In the genomic region with DNA sequence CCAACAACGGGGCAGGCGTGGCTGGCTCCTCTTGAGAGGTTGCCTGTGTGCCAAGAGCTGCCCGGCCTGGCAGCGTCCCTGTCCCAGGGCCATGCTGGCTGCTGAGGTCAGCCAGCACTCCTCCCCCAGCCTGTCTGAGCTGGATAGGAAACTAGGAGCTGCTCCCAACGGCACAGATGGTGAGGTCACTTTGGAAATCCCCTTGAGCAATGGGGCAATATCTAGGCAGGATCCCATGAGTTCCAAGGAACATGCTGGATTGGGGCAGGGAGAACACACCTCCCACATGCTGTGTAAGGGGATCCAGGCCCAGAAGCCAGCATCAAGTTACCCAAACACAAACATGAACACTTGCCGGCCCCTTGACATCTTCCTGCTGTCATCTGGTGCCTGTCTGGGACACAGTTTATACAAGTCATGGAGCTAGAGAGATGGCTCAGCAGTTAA, we compare ENCODE assay signal across 7 mouse cellular contexts. TPM values are rescaled to one million over a fixed set of nuclear protein-coding genes. Genes with fewer than 3 reads are reported as not detected.
DNase-seq lines count a peak whose midpoint lies in the region; ATAC-seq and TF ChIP-seq lines count a peak whose summit lies in the region.

No protein-coding gene starts in this region.

- no peaks in the 10 kb centered on the region for H3K36me3 ChIP-seq in C2C12 (ENCODE audit: control insufficient read depth, insufficient read depth)
- no peaks in the 10 kb centered on the region for H3K36me3 ChIP-seq in heart, embryonic 10.5 days
- no peaks in the 10 kb centered on the region for H3K36me3 ChIP-seq in kidney, embryonic 14.5 days (ENCODE audit: control insufficient read depth, insufficient read depth, low read length)
- no peaks in the 10 kb centered on the region for H3K36me3 ChIP-seq in lung, embryonic 14.5 days (ENCODE audit: insufficient read depth)

- WGBS in heart, embryonic 10.5 days = 38% methylated on average over 6 of the region's 6 CpGs
- 15% methylated on average over 6 of the region's 6 CpGs for WGBS in kidney, embryonic 14.5 days
- 10% methylated on average over 6 of the region's 6 CpGs for WGBS in lung, embryonic 14.5 days

- peak; percentile 74 for ATAC-seq in kidney, embryonic 14.5 days (ENCODE audit: low FRiP score, low TSS enrichment)
- peak; percentile 78 for ATAC-seq in lung, embryonic 14.5 days (ENCODE audit: insufficient read depth)

- H3K27ac ChIP-seq in heart, embryonic 10.5 days = peak overlapping the region; percentile 63
- peak overlapping the region; percentile 69 for H3K27ac ChIP-seq in kidney, embryonic 14.5 days (ENCODE audit: low read depth, low read length)
- H3K27ac ChIP-seq in lung, embryonic 14.5 days (ENCODE audit: low read depth) = peak overlapping the region; percentile 84

- peaks cover 9% of the 10 kb centered on the region for H3K79me3 ChIP-seq in C2C12 (ENCODE audit: low read depth)

- no peak overlapping the region for H3ac ChIP-seq in C2C12 (ENCODE audit: control insufficient read depth, insufficient read length, low read depth)

- no peaks in the 10 kb centered on the region for H3K27me3 ChIP-seq in C2C12 (ENCODE audit: control insufficient read depth, insufficient read depth, insufficient read length)
- no peaks in the 10 kb centered on the region for H3K27me3 ChIP-seq in heart, embryonic 10.5 days (ENCODE audit: insufficient read depth, poor library complexity, severe bottlenecking)
- H3K27me3 ChIP-seq in kidney, embryonic 14.5 days (ENCODE audit: control insufficient read depth, insufficient read depth, low read length) = no peaks in the 10 kb centered on the region; the same call in 1 of the 2 replicates
- no peaks in the 10 kb centered on the region for H3K27me3 ChIP-seq in lung, embryonic 14.5 days (ENCODE audit: insufficient read depth, low read length)

- no peaks in the 10 kb centered on the region for H3K9me3 ChIP-seq in heart, embryonic 10.5 days
- H3K9me3 ChIP-seq in kidney, embryonic 14.5 days (ENCODE audit: control insufficient read depth, low read length) = no peaks in the 10 kb centered on the region
- no peaks in the 10 kb centered on the region for H3K9me3 ChIP-seq in lung, embryonic 14.5 days (ENCODE audit: low read depth, low read length)

- peak; percentile 90 for DNase-seq in NIH3T3 (ENCODE audit: low read depth)
- peak; percentile 79 to 84 for DNase-seq in cerebellum, postnatal 36 days
- no peak for DNase-seq in heart, embryonic 10.5 days (ENCODE audit: low spot score)
- peak; percentile 90 for DNase-seq in lung, embryonic 14.5 days
- no peak for DNase-seq in frontal cortex, adult 2 months (ENCODE audit: extremely low spot score in 1 of 2, low spot score in 1 of 2)

- no peak overlapping the region for H3K9ac ChIP-seq in kidney, embryonic 14.5 days (ENCODE audit: low read depth, low read length)
- H3K9ac ChIP-seq in lung, embryonic 14.5 days = peak overlapping the region; percentile 25

- H3K79me2 ChIP-seq in C2C12 (ENCODE audit: control insufficient read depth, insufficient read depth) = peaks cover 53% of the 10 kb centered on the region

- H3K4me1 ChIP-seq in heart, embryonic 10.5 days = peaks cover 94% of the 10 kb centered on the region
- H3K4me1 ChIP-seq in kidney, embryonic 14.5 days (ENCODE audit: control insufficient read depth, insufficient read depth, low read length) = peaks cover 48% of the 10 kb centered on the region
- peaks cover 50% of the 10 kb centered on the region for H3K4me1 ChIP-seq in lung, embryonic 14.5 days (ENCODE audit: insufficient read depth)

- no peak overlapping the region for H3K4me3 ChIP-seq in C2C12 (ENCODE audit: insufficient read depth, poor library complexity, severe bottlenecking)
- peak overlapping the region; percentile 27 for H3K4me3 ChIP-seq in heart, embryonic 10.5 days
- H3K4me3 ChIP-seq in kidney, embryonic 14.5 days (ENCODE audit: low read length) = no peak overlapping the region
- no peak overlapping the region for H3K4me3 ChIP-seq in lung, embryonic 14.5 days (ENCODE audit: low read depth, low read length)

- H3K4me2 ChIP-seq in kidney, embryonic 14.5 days (replicated peaks; ENCODE audit: low read depth, low read length) = peak overlapping the region; percentile 27
- H3K4me2 ChIP-seq in lung, embryonic 14.5 days = peak overlapping the region; percentile 89

- TF ChIP-seq CTCF in C2C12 (IDR thresholded peaks at IDR 0.05; ENCODE audit: control insufficient read depth, insufficient read depth, insufficient read length) = no peak
- TF ChIP-seq CTCF in lung, embryonic 14.5 days (IDR thresholded peaks at IDR 0.05; ENCODE audit: low read depth) = no peak

TF ChIP-seq in C2C12, 6 proteins besides CTCF, POLR2A, EP300 and RAD21:
- TF ChIP-seq MYOG (IDR thresholded peaks at IDR 0.05; ENCODE audit: control insufficient read depth, extremely low read depth, insufficient read length) (no peak), CEBPB (IDR thresholded peaks at IDR 0.05; ENCODE audit: low read depth) (peak; percentile 95), MYOD1 (IDR thresholded peaks at IDR 0.05; ENCODE audit: control insufficient read depth, insufficient read length, low read depth) (peak; percentile 16), USF1 (IDR thresholded peaks at IDR 0.05; ENCODE audit: low read depth) (no peak), MAX (IDR thresholded peaks at IDR 0.05) (peak; percentile 96), FOSL1 (IDR thresholded peaks at IDR 0.05; ENCODE audit: insufficient read depth, low read length, poor library complexity, severe bottlenecking) (no peak)
TF ChIP-seq in C2C12: peak in this region for 3.

RNA-seq across cellular contexts. Expression of a gene that starts 5.5 kb away (rescaled TPM):
- polyA plus RNA-seq in C2C12 (2012; fragmentation: generic; extraction: Trizol) = 1.9 TPM
- polyA plus RNA-seq in heart, embryonic 10.5 days (2016; fragmentation: Nextera tagmentation; extraction: Ambion mirVana) = 6.7 and 8.7 TPM in 2 replicates
- 5.4 and 7.2 TPM in 2 replicates for polyA plus RNA-seq in kidney, embryonic 14.5 days (2014; fragmentation: Nextera tagmentation; extraction: Ambion mirVana)
- polyA plus RNA-seq in lung, embryonic 14.5 days (2014; fragmentation: Nextera tagmentation; extraction: Ambion mirVana) = 8.9 and 9.8 TPM in 2 replicates
- polyA plus RNA-seq in frontal cortex, adult 2 months (2012; rRNA removed) = 1.8 and 2.0 TPM in 2 replicates

RNA-seq across cellular contexts. Expression of a gene that starts 32.1 kb away (rescaled TPM):
- 1.2 TPM for polyA plus RNA-seq in C2C12 (2012; fragmentation: generic; extraction: Trizol)
- polyA plus RNA-seq in heart, embryonic 10.5 days (2016; fragmentation: Nextera tagmentation; extraction: Ambion mirVana) = 0.60 and 0.78 TPM in 2 replicates
- polyA plus RNA-seq in kidney, embryonic 14.5 days (2014; fragmentation: Nextera tagmentation; extraction: Ambion mirVana) = 1.1 and 1.4 TPM in 2 replicates
- polyA plus RNA-seq in lung, embryonic 14.5 days (2014; fragmentation: Nextera tagmentation; extraction: Ambion mirVana) = 0.53 and 1.6 TPM in 2 replicates
- polyA plus RNA-seq in frontal cortex, adult 2 months (2012; rRNA removed) = 5.7 and 6.4 TPM in 2 replicates

RNA-seq across cellular contexts. Expression of a gene that starts 32.8 kb away (rescaled TPM):
- polyA plus RNA-seq in C2C12 (2012; fragmentation: generic; extraction: Trizol) = 0.95 TPM
- 1.0 and 2.8 TPM in 2 replicates for polyA plus RNA-seq in heart, embryonic 10.5 days (2016; fragmentation: Nextera tagmentation; extraction: Ambion mirVana)
- polyA plus RNA-seq in kidney, embryonic 14.5 days (2014; fragmentation: Nextera tagmentation; extraction: Ambion mirVana) = 11.0 and 11.3 TPM in 2 replicates
- 9.5 and 10.0 TPM in 2 replicates for polyA plus RNA-seq in lung, embryonic 14.5 days (2014; fragmentation: Nextera tagmentation; extraction: Ambion mirVana)
- polyA plus RNA-seq in frontal cortex, adult 2 months (2012; rRNA removed) = 55.3 and 57.6 TPM in 2 replicates

RNA-seq across cellular contexts. Expression of a gene that starts 35.0 kb away (rescaled TPM):
- polyA plus RNA-seq in C2C12 (2012; fragmentation: generic; extraction: Trizol) = not detected
- polyA plus RNA-seq in heart, embryonic 10.5 days (2016; fragmentation: Nextera tagmentation; extraction: Ambion mirVana) = not detected in 2 replicates
- polyA plus RNA-seq in kidney, embryonic 14.5 days (2014; fragmentation: Nextera tagmentation; extraction: Ambion mirVana) = not detected in 2 replicates
- polyA plus RNA-seq in lung, embryonic 14.5 days (2014; fragmentation: Nextera tagmentation; extraction: Ambion mirVana) = not detected in 2 replicates
- polyA plus RNA-seq in frontal cortex, adult 2 months (2012; rRNA removed) = 2.1 and 2.8 TPM in 2 replicates

RNA-seq across cellular contexts. Expression of a gene that starts 40.0 kb away (rescaled TPM):
- polyA plus RNA-seq in C2C12 (2012; fragmentation: generic; extraction: Trizol) = 23.1 TPM
- 8.5 and 10.3 TPM in 2 replicates for polyA plus RNA-seq in heart, embryonic 10.5 days (2016; fragmentation: Nextera tagmentation; extraction: Ambion mirVana)
- 11.2 and 13.5 TPM in 2 replicates for polyA plus RNA-seq in kidney, embryonic 14.5 days (2014; fragmentation: Nextera tagmentation; extraction: Ambion mirVana)
- polyA plus RNA-seq in lung, embryonic 14.5 days (2014; fragmentation: Nextera tagmentation; extraction: Ambion mirVana) = 17.4 and 22.8 TPM in 2 replicates
- polyA plus RNA-seq in frontal cortex, adult 2 months (2012; rRNA removed) = 77.1 and 86.0 TPM in 2 replicates

Comparison
In these comparisons a context has a peak if more than half of its experiments do, and no peak if none do; other contexts are left out.
1. DNase-seq: peak in NIH3T3 (single experiment), cerebellum, postnatal 36 days (2 of 2) and lung, embryonic 14.5 days (single experiment); none in heart, embryonic 10.5 days (single experiment) and frontal cortex, adult 2 months (0 of 2).
2. Peak in every context shown above with its lines, with median percentiles within 50 percentile points of each other: H3K27ac ChIP-seq.